Mouse (Mus musculus) heart, adult 18-20 months (tissue): ENCODE measurements around the gene Txlnb. TPM values are rescaled to one million over a fixed set of nuclear protein-coding genes. Genes with fewer than 3 reads are reported as not detected.
"Not testable (repeated sequence)": the region's sequence is repeated elsewhere in the genome, so short reads cannot be mapped to it uniquely, and the experiment has no call there.

Experiments used
- DNase-seq, 2 experiments: peaks; one replicate each; pipeline ENCODE4 v3.0.0; 2021 to 2022; ENCODE audit warnings: mixed read lengths in 1 of 2
- long read RNA-seq, 2 experiments: library from polyadenylated mRNA; stranded (forward); transcript quantifications; one replicate each; pipeline ENCODE4 v2.0.0; 2021
- total RNA-seq, 2 experiments: library from RNA; stranded (reverse); gene quantifications; 2 replicates each; pipeline ENCODE4 v1.2.3; 2021

Txlnb gene
- total RNA-seq, result 100 to 1,000 TPM; 325 to 387 TPM
- long read RNA-seq, experiment 1, full-length matches to known transcripts, result 179 of 273 reads
- long read RNA-seq, experiment 1, partial matches to known transcripts, result 67 of 273 reads
- long read RNA-seq, experiment 1, other reads (novel, unspliced or antisense), result 27 of 273 reads
- long read RNA-seq, experiment 2, full-length matches to known transcripts, result 69 of 129 reads
- long read RNA-seq, experiment 2, partial matches to known transcripts, result 42 of 129 reads
- long read RNA-seq, experiment 2, other reads (novel, unspliced or antisense), result 18 of 129 reads

- peak; percentile 85 to 87 for DNase-seq
Observed at GRCm38 (mm10) chr10:17795767-17796631, at the start of gene Txlnb. Txlnb (plus strand) TSS chr10:17796226.

DNA sequence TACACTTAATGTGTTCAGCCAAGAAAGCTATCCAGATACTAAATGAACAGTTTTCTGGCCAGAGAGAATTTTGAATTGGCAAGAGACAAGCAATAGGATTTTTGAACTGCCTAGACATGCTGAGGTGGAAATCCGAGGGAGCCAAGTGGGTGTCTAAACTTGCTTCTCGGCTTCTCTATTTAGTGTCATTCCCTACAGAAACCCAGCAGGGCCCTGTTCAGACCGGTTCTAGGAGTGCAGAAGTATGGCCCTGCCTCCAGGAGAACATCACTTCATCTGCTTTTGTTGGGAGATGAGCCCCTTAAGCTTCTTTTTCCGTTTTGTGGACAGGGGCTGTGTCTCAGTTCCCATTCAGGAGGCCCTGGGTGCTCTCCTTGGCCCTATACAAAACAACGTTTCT, 43.5 kb upstream of the Txlnb start:
- DNase-seq, result no peak

- DNase-seq, result no peak
Observed at GRCm38 (mm10) chr10:17759772-17760171, 36.3 kb upstream of the Txlnb start.

DNA sequence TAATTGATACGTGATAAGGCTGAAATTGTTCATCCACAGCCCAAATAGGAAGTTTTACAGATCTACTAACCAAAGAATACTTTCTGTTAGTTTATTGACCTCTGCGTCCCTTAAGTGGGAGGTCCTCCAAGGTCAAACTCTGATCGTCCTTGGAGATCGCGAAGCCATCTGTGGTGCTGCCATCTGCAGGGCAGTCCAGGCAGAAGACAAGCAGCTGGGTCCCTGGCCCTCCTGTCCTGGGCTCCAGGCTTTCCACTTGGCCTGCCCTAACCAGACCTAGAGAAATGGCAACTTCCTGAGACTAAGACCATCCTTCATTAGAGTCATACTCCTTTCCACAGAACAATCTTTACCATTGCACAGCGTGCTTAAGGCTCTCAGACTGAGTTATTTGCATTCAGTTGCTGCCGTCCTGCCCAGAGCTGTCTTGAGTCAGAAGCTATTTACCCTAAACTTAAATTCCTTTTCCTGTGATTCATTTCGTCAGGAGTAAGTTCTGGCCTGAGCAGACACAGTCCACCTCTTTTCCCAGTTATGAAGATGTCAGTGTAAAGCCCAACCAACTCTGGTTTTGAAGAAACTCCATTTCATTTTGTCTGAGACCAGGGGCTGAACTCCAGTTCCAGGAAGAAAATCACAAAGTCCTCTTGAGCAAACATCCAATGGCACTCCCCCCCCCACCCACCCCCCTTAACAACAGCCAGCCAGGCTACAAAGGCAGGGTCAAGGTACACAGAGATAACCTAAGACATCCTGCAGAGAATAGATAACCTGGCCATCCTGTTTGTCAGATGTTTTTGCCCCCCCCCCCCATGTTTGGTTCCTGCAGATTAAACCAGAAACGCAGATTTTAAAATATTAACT, 35.0 kb upstream of the Txlnb start:
- DNase-seq, result no peak

- DNase-seq, result no peak
Observed at GRCm38 (mm10) chr10:17761652-17762051, 34.4 kb upstream of the Txlnb start.

GRCm38 (mm10) chr10:17762946-17763345, 33.1 kb upstream of the Txlnb start:
- no peak for DNase-seq

- no peak for DNase-seq
Observed at GRCm38 (mm10) chr10:17769856-17770255, 26.2 kb upstream of the Txlnb start.

- peak; percentile 32 to 78 for DNase-seq
Observed at GRCm38 (mm10) chr10:17772364-17772763, 23.7 kb upstream of the Txlnb start.

- DNase-seq, result no peak
Observed at GRCm38 (mm10) chr10:17774366-17774765, 21.7 kb upstream of the Txlnb start.

- no peak for DNase-seq
Observed at GRCm38 (mm10) chr10:17775079-17775478, 20.9 kb upstream of the Txlnb start.

- DNase-seq, result not testable (repeated sequence)
Observed at GRCm38 (mm10) chr10:17776684-17777083, 19.3 kb upstream of the Txlnb start.

- no peak for DNase-seq
Observed at GRCm38 (mm10) chr10:17786771-17787170, 9.3 kb upstream of the Txlnb start.

DNA sequence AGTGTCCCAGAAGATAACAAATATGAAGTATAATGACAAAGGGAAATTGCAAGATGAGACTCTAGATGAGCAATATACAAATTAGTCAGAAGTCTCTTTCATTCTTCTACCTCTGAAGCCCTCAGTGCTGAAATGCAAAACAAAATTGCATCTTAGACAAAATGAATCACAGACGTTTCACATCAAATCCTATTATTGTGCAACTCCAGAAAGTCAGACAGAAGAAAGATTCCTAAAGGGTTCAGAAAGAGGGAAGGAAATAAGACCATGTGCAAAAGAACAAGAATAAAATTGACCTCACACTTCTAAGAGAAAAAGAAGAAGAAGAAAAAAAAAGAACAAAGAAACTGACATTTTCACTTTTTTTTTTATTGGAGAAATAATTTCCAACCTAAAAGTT, 8.1 kb upstream of the Txlnb start:
- DNase-seq, result no peak

GRCm38 (mm10) chr10:17788347-17788746, 7.7 kb upstream of the Txlnb start:
- DNase-seq, result no peak

DNA sequence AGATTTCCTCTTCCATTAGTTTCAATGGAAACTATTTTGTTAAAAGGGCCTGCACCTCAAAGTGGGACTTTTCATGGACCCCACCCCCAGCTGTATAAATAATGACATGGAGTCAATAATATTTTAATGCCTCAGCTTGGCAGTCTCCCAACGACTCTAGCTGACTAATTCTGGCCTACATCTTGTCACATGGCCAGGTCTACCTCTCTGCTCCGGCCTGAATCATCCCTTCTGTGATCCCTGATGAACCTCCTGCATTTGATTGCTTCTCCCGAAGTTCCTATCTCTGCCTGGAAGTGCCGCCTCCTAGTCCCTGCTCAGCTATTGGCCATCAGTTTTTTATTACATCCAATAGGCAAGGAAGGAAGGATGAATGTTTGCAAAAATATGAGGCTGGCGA, 2.1 kb upstream of the Txlnb start:
- peak in 1 of 2 experiments; percentile 25 for DNase-seq

GRCm38 (mm10) chr10:17794443-17794842, 1.6 kb upstream of the Txlnb start:
- DNase-seq, result no peak

DNA sequence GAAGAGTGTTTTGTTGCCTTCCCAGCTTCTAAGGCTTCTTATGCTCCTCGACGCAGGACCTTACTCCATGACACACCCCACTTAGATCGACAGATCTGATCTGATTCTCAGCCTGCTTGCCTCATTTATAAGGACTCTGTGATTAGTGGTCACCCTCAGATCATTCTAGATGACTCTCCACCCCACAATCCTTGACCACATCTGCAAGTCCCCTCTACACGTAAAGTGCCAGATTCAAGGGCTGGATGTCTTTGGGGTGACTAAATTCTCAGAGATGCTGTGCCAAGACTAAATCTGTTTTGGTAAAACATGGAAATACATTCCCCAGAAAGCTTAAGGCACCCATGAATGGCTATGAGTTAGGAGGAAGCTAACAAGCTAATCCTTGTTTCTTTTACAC, 799 bp upstream of the Txlnb start:
- DNase-seq, result no peak

- peak; percentile 76 to 89 for DNase-seq
Observed at GRCm38 (mm10) chr10:17796846-17797631, 1.0 kb downstream of the Txlnb start.

DNA sequence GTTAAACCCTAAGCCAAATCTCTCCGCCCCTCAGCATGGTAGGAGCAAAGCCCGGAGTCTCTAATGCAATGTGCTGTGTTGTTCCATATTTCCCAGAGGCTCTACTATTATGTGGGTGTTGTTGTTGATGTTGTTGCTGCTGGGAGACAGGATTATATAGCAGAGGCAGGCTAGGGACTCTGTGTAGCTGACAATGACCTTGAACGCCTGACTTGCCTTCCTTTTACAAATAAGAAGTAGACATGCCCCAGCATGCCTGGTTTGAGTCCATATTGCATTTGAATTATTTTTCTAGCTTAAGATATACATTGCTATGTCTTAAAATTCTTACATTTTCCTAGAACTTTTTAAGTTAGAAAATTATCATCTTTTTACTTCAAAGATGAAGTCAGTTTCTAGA, 1.7 kb downstream of the Txlnb start:
- no peak for DNase-seq

DNA sequence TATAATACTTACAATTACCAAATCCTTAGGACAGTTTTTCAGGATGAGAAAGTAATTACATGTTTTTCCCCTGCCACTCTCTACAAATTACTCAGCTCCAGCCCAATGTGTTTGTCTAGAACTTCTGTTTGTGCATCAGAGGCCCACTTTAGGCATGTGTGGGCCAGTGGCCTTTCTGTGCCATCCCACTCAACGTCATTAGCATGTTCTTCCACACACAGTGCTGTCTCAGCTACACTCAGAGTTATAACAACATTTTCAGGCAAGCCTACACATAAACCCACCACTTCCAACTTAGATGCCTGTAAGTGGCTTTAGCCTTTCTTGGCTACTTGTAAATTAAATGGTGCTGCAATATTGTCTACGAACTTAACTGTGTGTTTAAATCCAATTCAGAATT, 5.8 kb downstream of the Txlnb start:
- DNase-seq, result no peak

GRCm38 (mm10) chr10:17808526-17808925, 12.5 kb downstream of the Txlnb start:
- no peak for DNase-seq

- no peak for DNase-seq
Observed at GRCm38 (mm10) chr10:17815052-17815451, 19.0 kb downstream of the Txlnb start.
